Mouse (Mus musculus) MEL (cell line): ENCODE data around the gene Nlrp9a. TPM values are rescaled to one million over a fixed set of nuclear protein-coding genes. Genes with fewer than 3 reads are reported as not detected.
"Not testable (repeated sequence)": the region's sequence is repeated elsewhere in the genome, so short reads cannot be mapped to it uniquely, and the experiment has no call there.

Experiments used
- DNase-seq: peaks from one replicate; pipeline ENCODE4 v3.0.0; 2011; ENCODE audit warnings: low read depth, low spot score
- H3K27ac ChIP-seq: 2 replicates; pipeline ENCODE4 v1.5.1; 2012; ENCODE audit warnings: low read depth, mild to moderate bottlenecking, control low read depth, low read length, moderate library complexity; ENCODE audit not compliant: control insufficient read depth
- H3K27me3 ChIP-seq, 2 experiments: fragments of 150-350 bp in 1 of 2; sonication (generic) in 1 of 2; 2 replicates each; pipeline ENCODE4 v1.6.1; 2012; ENCODE audit warnings: low read length in 2 of 2, mild to moderate bottlenecking in 2 of 2, improper control_type of control experiment in 1 of 2, moderate library complexity in 1 of 2; ENCODE audit not compliant: insufficient read depth in 2 of 2, control insufficient read depth in 1 of 2
- H3K36me3 ChIP-seq, 2 experiments: 2 replicates each; pipeline ENCODE4 v1.6.1; 2012 to 2014; ENCODE audit warnings: low read length in 2 of 2, improper control_type of control experiment in 1 of 2, inconsistent platforms in 1 of 2, mild to moderate bottlenecking in 1 of 2; ENCODE audit not compliant: insufficient read depth in 2 of 2, control insufficient read depth in 1 of 2
- H3K4me1 ChIP-seq, 2 experiments: fragments of 150-350 bp in 1 of 2; sonication (generic) in 1 of 2; 2 replicates each; pipeline ENCODE4 v1.6.1; 2012; ENCODE audit warnings: low read length in 2 of 2, improper control_type of control experiment in 1 of 2, mild to moderate bottlenecking in 1 of 2; ENCODE audit not compliant: insufficient read depth in 2 of 2, control insufficient read depth in 1 of 2
- H3K4me3 ChIP-seq, 2 experiments: fragments of 150-350 bp in 1 of 2; sonication (generic) in 1 of 2; 2 replicates each; pipeline ENCODE4 v1.5.1; 2012; ENCODE audit warnings: low read depth in 2 of 2, low read length in 2 of 2, mild to moderate bottlenecking in 2 of 2, moderate library complexity in 2 of 2, control low read depth in 1 of 2, improper control_type of control experiment in 1 of 2; ENCODE audit not compliant: control insufficient read depth in 1 of 2, insufficient read depth in 1 of 2
- H3K79me2 ChIP-seq: 2 replicates; pipeline ENCODE4 v1.6.1; 2012; ENCODE audit warnings: mild to moderate bottlenecking, low read length, moderate library complexity; ENCODE audit not compliant: control insufficient read depth, poor library complexity, insufficient read depth
- H3K9ac ChIP-seq: 2 replicates; pipeline ENCODE4 v1.6.1; 2012; ENCODE audit warnings: low read depth, mild to moderate bottlenecking, control low read depth, low read length, moderate library complexity; ENCODE audit not compliant: control insufficient read depth, poor library complexity, severe bottlenecking
- H3K9me3 ChIP-seq: fragments of 150-350 bp; sonication (generic); replicated peaks from 2 replicates; pipeline ENCODE4 v1.6.1; 2012; ENCODE audit warnings: mild to moderate bottlenecking, low read length, improper control_type of control experiment, moderate library complexity; ENCODE audit not compliant: insufficient read depth
- BHLHE40 ChIP-seq: IDR thresholded peaks from 2 replicates; pipeline ENCODE4 v1.6.1; 2012; ENCODE audit warnings: low read depth, mild to moderate bottlenecking, inconsistent platforms, low read length, improper control_type of control experiment, borderline replicate concordance
- GABPA ChIP-seq: IDR thresholded peaks from 2 replicates; pipeline ENCODE4 v1.6.1; 2012; ENCODE audit warnings: low read depth, mild to moderate bottlenecking, inconsistent platforms, low read length, improper control_type of control experiment, moderate library complexity
- MAFK ChIP-seq: IDR thresholded peaks from 2 replicates; pipeline ENCODE4 v1.6.1; 2011; ENCODE audit warnings: low read depth, mild to moderate bottlenecking, low read length, improper control_type of control experiment, borderline replicate concordance
- MAZ ChIP-seq: IDR thresholded peaks from 2 replicates; pipeline ENCODE4 v1.6.1; 2012; ENCODE audit warnings: low read depth, mild to moderate bottlenecking, inconsistent platforms, low read length, improper control_type of control experiment
- MXI1 ChIP-seq: IDR thresholded peaks from 2 replicates; pipeline ENCODE4 v1.6.1; 2011; ENCODE audit warnings: mild to moderate bottlenecking, low read depth, low read length, improper control_type of control experiment
- POLR2A ChIP-seq, 2 experiments: IDR thresholded peaks; 2 replicates each; pipeline ENCODE4 v1.6.1; 2011 to 2012; ENCODE audit warnings: low read length in 2 of 2, mild to moderate bottlenecking in 2 of 2, control low read depth in 1 of 2, improper control_type of control experiment in 1 of 2, low read depth in 1 of 2, moderate library complexity in 1 of 2; ENCODE audit not compliant: control insufficient read depth in 1 of 2, insufficient read depth in 1 of 2, poor library complexity in 1 of 2
- RCOR1 ChIP-seq: IDR thresholded peaks from 2 replicates; pipeline ENCODE4 v1.6.1; 2012; ENCODE audit warnings: low read depth, mild to moderate bottlenecking, inconsistent platforms, low read length, improper control_type of control experiment
- SIN3A ChIP-seq: IDR thresholded peaks from 2 replicates; pipeline ENCODE4 v1.6.1; 2012; ENCODE audit warnings: low read length, improper control_type of control experiment, inconsistent platforms
- UBTF ChIP-seq: IDR thresholded peaks from 2 replicates; pipeline ENCODE4 v1.6.1; 2012; ENCODE audit warnings: low read depth, mild to moderate bottlenecking, inconsistent platforms, low read length, improper control_type of control experiment, moderate library complexity, borderline replicate concordance; ENCODE audit not compliant: insufficient read depth
- USF2 ChIP-seq, 2 experiments: IDR thresholded peaks; 2 replicates each; pipeline ENCODE4 v1.6.1; 2011 to 2012; ENCODE audit warnings: improper control_type of control experiment in 2 of 2, low read length in 2 of 2, borderline replicate concordance in 1 of 2, inconsistent platforms in 1 of 2, low read depth in 1 of 2, mild to moderate bottlenecking in 1 of 2; ENCODE audit not compliant: insufficient read depth in 1 of 2
- polyA plus RNA-seq, 2 experiments: library from polyadenylated mRNA; stranded (reverse) in 1 of 2; unstranded in 1 of 2; fragments of >175 nt in 1 of 2; fragments of >200 nt in 1 of 2; gene quantifications; 2 replicates each; pipeline versions ENCODE4 v1.2.1 to v1.2.4; 2012; ENCODE audit warnings: low replicate concordance in 2 of 2, low read depth in 1 of 2; ENCODE audit not compliant: insufficient read length in 2 of 2, insufficient read depth in 1 of 2, missing spikeins in 1 of 2
- total RNA-seq: library from RNA; depleted of rRNA; stranded (reverse); fragments of 300-350 nt; gene quantifications from 2 replicates; pipeline ENCODE4 v1.2.3, GENCODE M21; 2012; rRNA removed

Nlrp9a gene
- total and polyA plus RNA-seq, 3 experiments = not detected

- H3K4me3 ChIP-seq = no peak overlapping the region
- H3K79me2 ChIP-seq = no peaks in the 10 kb centered on the region
- no peaks in the 10 kb centered on the region for H3K4me1 ChIP-seq
- H3K9ac ChIP-seq = no peak overlapping the region
- H3K27me3 ChIP-seq = no peaks in the 10 kb centered on the region
- no peak for DNase-seq
- TF ChIP-seq RCOR1 (no peak), MAFK (no peak), GABPA (no peak), USF2 (IDR thresholded peaks at IDR 0.05; ENCODE audit: borderline replicate concordance in 1 of 2, insufficient read depth in 1 of 2, low read depth in 1 of 2, low read length in 2 of 2) (no peak), BHLHE40 (no peak), POLR2A (IDR thresholded peaks at IDR 0.05; ENCODE audit: control insufficient read depth in 1 of 2, insufficient read depth in 1 of 2, low read depth in 1 of 2, low read length in 2 of 2, poor library complexity in 1 of 2) (no peak), MAZ (no peak), SIN3A (no peak), UBTF (no peak), MXI1 (no peak)
- no peak overlapping the region for H3K27ac ChIP-seq
- H3K9me3 ChIP-seq = no peaks in the 10 kb centered on the region; the same call in 1 of the 2 replicates
- no peaks in the 10 kb centered on the region for H3K36me3 ChIP-seq
These were observed 55.0 kb downstream of the Nlrp9a start for GRCm38 (mm10) chr7:26589774-26590173.

- not testable (repeated sequence) for H3K79me2 ChIP-seq, H3K9ac ChIP-seq, H3K27ac ChIP-seq, DNase-seq, H3K4me3 ChIP-seq, H3K27me3 ChIP-seq, H3K36me3 ChIP-seq, H3K9me3 ChIP-seq, H3K4me1 ChIP-seq
These were observed 83.5 kb downstream of the Nlrp9a start, which contains the start of gene Vmn1r185 for GRCm38 (mm10) chr7:26618364-26618763. Gene Vmn1r185, minus strand, starts transcription at chr7:26618464.

Other genes starting within 250 kb of the Nlrp9a start
- gene Cyp2a4, start 227.9 kb upstream of the Nlrp9a start, total RNA-seq = not detected in 2 replicates
- gene Cyp2a4, start 227.9 kb upstream of the Nlrp9a start, polyA plus RNA-seq = not detected
- not detected in 2 replicates for gene Nlrp9c, start 131.3 kb upstream of the Nlrp9a start, total RNA-seq
- not detected for gene Nlrp9c, start 131.3 kb upstream of the Nlrp9a start, polyA plus RNA-seq
- gene Nlrp4a, start 99.9 kb upstream of the Nlrp9a start, total RNA-seq = not detected in 2 replicates
- not detected for gene Nlrp4a, start 99.9 kb upstream of the Nlrp9a start, polyA plus RNA-seq
- gene Vmn1r185, start 83.4 kb downstream of the Nlrp9a start, total RNA-seq = not detected in 2 replicates
- not detected for gene Vmn1r185, start 83.4 kb downstream of the Nlrp9a start, polyA plus RNA-seq
- gene Cyp2b23, start 151.4 kb downstream of the Nlrp9a start, total RNA-seq = not detected in 2 replicates
- not detected for gene Cyp2b23, start 151.4 kb downstream of the Nlrp9a start, polyA plus RNA-seq
- gene Cyp2b19, start 222.1 kb downstream of the Nlrp9a start, total RNA-seq = not detected in 2 replicates
- gene Cyp2b19, start 222.1 kb downstream of the Nlrp9a start, polyA plus RNA-seq = not detected